Mouse (Mus musculus): ENCODE results near the gene Fam71e1.

Gene Fam71e1

GRCm38 (mm10) chr7:44535657-44536589 lies 39.5 kb downstream of the Fam71e1 start:
- DNase-seq (ENCODE audit: low spot score), result no peak

GRCm38 (mm10) chr7:44536590-44536968 lies 40.2 kb downstream of the Fam71e1 start:
- DNase-seq (ENCODE audit: low spot score), result peak; percentile 81

GRCm38 (mm10) chr7:44537009-44537408 lies 40.6 kb downstream of the Fam71e1 start:
- DNase-seq (ENCODE audit: low spot score), result no peak

- no peak for DNase-seq (ENCODE audit: low spot score)
Measured at GRCm38 (mm10) chr7:44537496-44537895, 41.1 kb downstream of the Fam71e1 start.

- no peak for DNase-seq (ENCODE audit: low spot score)
Measured at GRCm38 (mm10) chr7:44538756-44539624, 42.6 kb downstream of the Fam71e1 start.

GRCm38 (mm10) chr7:44542555-44542954 lies 46.2 kb downstream of the Fam71e1 start:
- DNase-seq (ENCODE audit: low spot score), result no peak

GRCm38 (mm10) chr7:44543071-44543470 lies 46.7 kb downstream of the Fam71e1 start:
- DNase-seq (ENCODE audit: low spot score), result no peak

- DNase-seq (ENCODE audit: low spot score), result no peak
Measured at GRCm38 (mm10) chr7:44546274-44546673, 49.9 kb downstream of the Fam71e1 start.

GRCm38 (mm10) chr7:44547041-44547440 lies 50.7 kb downstream of the Fam71e1 start:
- DNase-seq (ENCODE audit: low spot score), result no peak

- DNase-seq (ENCODE audit: low spot score), result no peak
Measured at GRCm38 (mm10) chr7:44547725-44548124, 51.3 kb downstream of the Fam71e1 start.

- DNase-seq (ENCODE audit: low spot score), result peak; percentile 100
Measured at GRCm38 (mm10) chr7:44548497-44549087, 52.2 kb downstream of the Fam71e1 start, which contains the start of gene Pold1. Gene Pold1 (minus strand): TSS chr7:44548849.

GRCm38 (mm10) chr7:44549621-44550408 lies 53.4 kb downstream of the Fam71e1 start:
- no peak for DNase-seq (ENCODE audit: low spot score)

GRCm38 (mm10) chr7:44550409-44550678 lies 54.0 kb downstream of the Fam71e1 start:
- no peak for DNase-seq (ENCODE audit: low spot score)

Measured in lung, postnatal 25 days (tissue).